In genomic region chr1:170305002-170305401, GRCm38 (mm10) we compare ENCODE assay signal across 28 mouse cellular contexts. TPM values are rescaled to one million over a fixed set of nuclear protein-coding genes. Genes with fewer than 3 reads are reported as not detected.
A peak's percentile ranks its signal among the peaks of the same experiment; 100 is the strongest.
DNase-seq lines count a peak whose midpoint lies in the region; ATAC-seq and TF ChIP-seq lines count a peak whose summit lies in the region.
"Had no signal": no experiment of that assay in that cellular context is flagged by ENCODE, and none has a peak within 500 bp of the region (broad histone marks: within the 10 kb centered on the region; RNA-seq: fewer than 3 reads in every experiment).

No protein-coding gene starts in this region.

- no peak for TF ChIP-seq CTCF in bone marrow, adult 2 months (IDR thresholded peaks at IDR 0.05; ENCODE audit: control insufficient read depth, insufficient read depth, low read length)
- no peak for TF ChIP-seq CTCF in layer of hippocampus, adult 2 months (conservative IDR thresholded peaks at IDR 0.05)

- no peaks in the 10 kb centered on the region for H3K36me3 ChIP-seq in forebrain, embryonic 15.5 days
- no peaks in the 10 kb centered on the region for H3K36me3 ChIP-seq in forebrain, embryonic 11.5 days (ENCODE audit: control insufficient read depth, insufficient read depth, low read length)
- H3K36me3 ChIP-seq: embryonic facial prominence, embryonic 10.5 days; embryonic facial prominence, embryonic 12.5 days; G1E had no signal

- no peaks in the 10 kb centered on the region for H3K9me3 ChIP-seq in forebrain, embryonic 15.5 days
- H3K9me3 ChIP-seq in forebrain, embryonic 11.5 days (ENCODE audit: control insufficient read depth, low read length): no peaks in the 10 kb centered on the region
- H3K9me3 ChIP-seq: embryonic facial prominence, embryonic 10.5 days; embryonic facial prominence, embryonic 12.5 days; forebrain, embryonic 12.5 days; G1E had no signal

- no peaks in the 10 kb centered on the region for H3K27me3 ChIP-seq in forebrain, embryonic 15.5 days
- H3K27me3 ChIP-seq in forebrain, embryonic 11.5 days (ENCODE audit: control insufficient read depth, insufficient read depth, low read length): no peaks in the 10 kb centered on the region
- H3K27me3 ChIP-seq: CH12.LX; embryonic facial prominence, embryonic 12.5 days; forebrain, embryonic 12.5 days; Patski had no signal

- no peak for DNase-seq in layer of hippocampus, adult 2 months (ENCODE audit: low spot score in 2 of 2)
- no peak for DNase-seq in forebrain, embryonic 11.5 days (ENCODE audit: low spot score)
- DNase-seq: adrenal gland, adult 8-10 months; adrenal gland, postnatal 14 days; adrenal gland, postnatal 36 days; cerebellum, adult 11 months; cerebellum, adult 18-20 months; cerebellum, adult 8-10 months; cerebellum, adult 9-11 months; cerebellum, postnatal 14 days; cerebellum, postnatal 36 days; forebrain, postnatal 0 days had no signal

- TF ChIP-seq POLR2A in bone marrow, adult 2 months (IDR thresholded peaks at IDR 0.05; ENCODE audit: borderline replicate concordance, control insufficient read depth, low read depth, low read length): no peak

- 43% methylated on average over 10 of the region's 10 CpGs for WGBS in bone marrow, adult 2 months
- 94% methylated on average over 10 of the region's 10 CpGs for WGBS in forebrain, embryonic 15.5 days
- 92% methylated on average over 10 of the region's 10 CpGs for WGBS in forebrain, embryonic 11.5 days

- H3K4me3 ChIP-seq in bone marrow, adult 2 months (replicated peaks; ENCODE audit: control insufficient read depth, low read depth, low read length): no peak overlapping the region
- H3K4me3 ChIP-seq in forebrain, embryonic 15.5 days: no peak overlapping the region
- H3K4me3 ChIP-seq in layer of hippocampus, adult 2 months: no peak overlapping the region
- H3K4me3 ChIP-seq in forebrain, embryonic 11.5 days (ENCODE audit: low read depth, low read length): no peak overlapping the region
- H3K4me3 ChIP-seq: embryonic facial prominence, embryonic 10.5 days; embryonic facial prominence, embryonic 12.5 days; forebrain, embryonic 12.5 days had no signal

- H3K9ac ChIP-seq in forebrain, embryonic 15.5 days (replicated peaks): no peak overlapping the region
- no peak overlapping the region for H3K9ac ChIP-seq in forebrain, embryonic 11.5 days (ENCODE audit: low read length)
- H3K9ac ChIP-seq: embryonic facial prominence, embryonic 12.5 days; forebrain, embryonic 12.5 days; forebrain, postnatal 0 days had no signal

- peak overlapping the region; percentile 24; the same call in 1 of the 2 replicates for H3K27ac ChIP-seq in bone marrow, adult 2 months (ENCODE audit: control insufficient read depth, insufficient read depth, low read depth, low read length, poor library complexity)
- H3K27ac ChIP-seq in forebrain, embryonic 15.5 days (replicated peaks): no peak overlapping the region
- H3K27ac ChIP-seq in layer of hippocampus, adult 2 months: no peak overlapping the region
- no peak overlapping the region for H3K27ac ChIP-seq in forebrain, embryonic 11.5 days (ENCODE audit: low read depth, low read length)
- H3K27ac ChIP-seq: embryonic facial prominence, embryonic 10.5 days; embryonic facial prominence, embryonic 12.5 days; forebrain, embryonic 12.5 days had no signal

- no peak overlapping the region for H3K4me2 ChIP-seq in forebrain, embryonic 15.5 days (replicated peaks)
- no peak overlapping the region for H3K4me2 ChIP-seq in forebrain, embryonic 11.5 days (ENCODE audit: low read depth, low read length, severe bottlenecking)
- H3K4me2 ChIP-seq: embryonic facial prominence, embryonic 12.5 days; forebrain, embryonic 12.5 days had no signal

- 0 out of 2 replicates have a peak, but pooled peaks have one; percentile 50 for ATAC-seq in common myeloid progenitor, adult 5-6 weeks (replicated peaks; ENCODE audit: low read depth, poor library complexity, severe bottlenecking)
- peak; percentile 88 for ATAC-seq in megakaryocyte, adult 5-6 weeks (ENCODE audit: poor library complexity, severe bottlenecking)
- no peak for ATAC-seq in forebrain, embryonic 15.5 days (replicated peaks)
- no peak for ATAC-seq in forebrain, embryonic 11.5 days (replicated peaks; ENCODE audit: low FRiP score)
- ATAC-seq: activated CD4-positive, CD25-positive, alpha-beta regulatory T cell, adult 4 months; forebrain, embryonic 14.5 days; forebrain, postnatal 0 days; Patski had no signal

- H3K4me1 ChIP-seq in bone marrow, adult 2 months (ENCODE audit: control insufficient read depth, insufficient read depth, low read length): no peaks in the 10 kb centered on the region; the same call in 1 of the 2 replicates
- H3K4me1 ChIP-seq in forebrain, embryonic 15.5 days: no peaks in the 10 kb centered on the region
- H3K4me1 ChIP-seq in forebrain, embryonic 11.5 days (replicated peaks; ENCODE audit: control insufficient read depth, insufficient read depth, low read length): no peaks in the 10 kb centered on the region
- H3K4me1 ChIP-seq: embryonic facial prominence, embryonic 12.5 days had no signal

RNA-seq across cellular contexts. Expression of gene Gm7694, which starts 1.1 kb away (rescaled TPM):
- 5.0 and 8.3 TPM in 2 replicates for polyA plus RNA-seq in bone marrow, adult 2 months (2011; ENCODE audit: insufficient read depth, insufficient read length, low replicate concordance, missing spikeins)
- 2.9 and 5.0 TPM in 2 replicates for total RNA-seq in common myeloid progenitor, adult 5-6 weeks (2017)
- 5.7 and 5.8 TPM in 2 replicates for total RNA-seq in megakaryocyte, adult 5-6 weeks (2015)
- 2.7 and 4.1 TPM in 2 replicates for total RNA-seq in megakaryocyte, adult 5-6 weeks (2017)
- polyA plus RNA-seq in forebrain, embryonic 15.5 days (2015; fragmentation: Nextera tagmentation; extraction: Ambion mirVana): 3.5 and 3.8 TPM in 2 replicates
- total RNA-seq in layer of hippocampus, adult 2 months (2021): 1 to 10 TPM; 4.1 TPM
- 4.5 and 6.6 TPM in 2 replicates for polyA plus RNA-seq in forebrain, embryonic 11.5 days (2014; fragmentation: Nextera tagmentation; extraction: Ambion mirVana)
- polyA plus RNA-seq: activated CD4-positive, CD25-positive, alpha-beta regulatory T cell, adult 4 months had no signal

RNA-seq across cellular contexts. Expression of gene Spata46, which starts 3.6 kb away (rescaled TPM):
- polyA plus RNA-seq in bone marrow, adult 2 months (2011; ENCODE audit: insufficient read depth, insufficient read length, low replicate concordance, missing spikeins): not detected in 2 replicates
- not detected in 2 replicates for total RNA-seq in common myeloid progenitor, adult 5-6 weeks (2017)
- not detected in 2 replicates for total RNA-seq in megakaryocyte, adult 5-6 weeks (2015)
- total RNA-seq in megakaryocyte, adult 5-6 weeks (2017): not detected in 2 replicates
- 1.2 and 2.6 TPM in 2 replicates for polyA plus RNA-seq in forebrain, embryonic 15.5 days (2015; fragmentation: Nextera tagmentation; extraction: Ambion mirVana)
- not detected for total RNA-seq in layer of hippocampus, adult 2 months (2021)
- polyA plus RNA-seq in forebrain, embryonic 11.5 days (2014; fragmentation: Nextera tagmentation; extraction: Ambion mirVana): 1.6 and 3.2 TPM in 2 replicates
- total RNA-seq: adrenal gland, adult 18-20 months; adrenal gland, adult 8-10 months; adrenal gland, postnatal 14 days; adrenal gland, postnatal 36 days; CH12.LX; forebrain, postnatal 0 days; G1E had no signal
- polyA plus RNA-seq: activated CD4-positive, CD25-positive, alpha-beta regulatory T cell, adult 4 months; brain, embryonic 14.5 days; C2C12; cortical plate, adult 2 months; forebrain, postnatal 0 days; G1E had no signal

RNA-seq across cellular contexts. Expression of gene Sh2d1b1, which starts 27.9 kb away (rescaled TPM):
- 2.5 and 2.8 TPM in 2 replicates for polyA plus RNA-seq in bone marrow, adult 2 months (2011; ENCODE audit: insufficient read depth, insufficient read length, low replicate concordance, missing spikeins)
- 1.3 and 2.5 TPM in 2 replicates for total RNA-seq in common myeloid progenitor, adult 5-6 weeks (2017)
- total RNA-seq in megakaryocyte, adult 5-6 weeks (2015): 16.4 and 20.1 TPM in 2 replicates
- total RNA-seq in megakaryocyte, adult 5-6 weeks (2017): 12.1 and 13.4 TPM in 2 replicates
- 0.09 TPM in 1 of 2 replicates, not detected in the other for polyA plus RNA-seq in forebrain, embryonic 15.5 days (2015; fragmentation: Nextera tagmentation; extraction: Ambion mirVana)
- not detected for total RNA-seq in layer of hippocampus, adult 2 months (2021)
- not detected in 2 replicates for polyA plus RNA-seq in forebrain, embryonic 11.5 days (2014; fragmentation: Nextera tagmentation; extraction: Ambion mirVana)
- total RNA-seq: adrenal gland, postnatal 14 days; forebrain, postnatal 0 days had no signal
- polyA plus RNA-seq: cortical plate, adult 2 months; embryonic facial prominence, embryonic 10.5 days; forebrain, postnatal 0 days; G1E had no signal

Comparison
In these comparisons a context has a peak if more than half of its experiments do, and no peak if none do; other contexts are left out.
1. ATAC-seq: peak in common myeloid progenitor, adult 5-6 weeks (single experiment) and megakaryocyte, adult 5-6 weeks (single experiment); none in forebrain, embryonic 15.5 days (single experiment) and forebrain, embryonic 11.5 days (single experiment).